15 mouse cellular contexts compared by ENCODE assay signal in genomic region chr3:130473211-130473768, GRCm38 (mm10).
DNase-seq lines count a peak whose midpoint lies in the region.
"Had no signal": no experiment of that assay in that cellular context is flagged by ENCODE, and none has a peak within 500 bp of the region (broad histone marks: within the 10 kb centered on the region; RNA-seq: fewer than 3 reads in every experiment).

No protein-coding gene starts in this region.

- DNase-seq in heart, adult 11 months = peak; percentile 51
- no peak for DNase-seq in heart, postnatal 25 days (ENCODE audit: low spot score)
- DNase-seq in urinary bladder, postnatal 36 days (ENCODE audit: low spot score in 2 of 2) = peak; percentile 32 to 44
- DNase-seq in urinary bladder, adult 2 months (ENCODE audit: low spot score) = no peak
- DNase-seq in lung, postnatal 14 days = peak; percentile 6
- DNase-seq in adrenal gland, adult 18-20 months (ENCODE audit: low spot score in 2 of 2) = no peak
- no peak for DNase-seq in thymus, postnatal 14 days
- DNase-seq: adrenal gland, postnatal 36 days; cerebellum, adult 18-20 months; cerebellum, postnatal 36 days; gastrocnemius, postnatal 36 days; kidney, adult 18-20 months; kidney, postnatal 10 days; right cerebral cortex, adult 18-20 months; thymus, postnatal 25 days had no signal

- intact Hi-C loops in heart, postnatal 25 days (cut with DNase I) = no loop called here

Comparison
In these comparisons a context has a peak if more than half of its experiments do, and no peak if none do; other contexts are left out.
1. DNase-seq: peak in heart, adult 11 months (single experiment), urinary bladder, postnatal 36 days (2 of 2) and lung, postnatal 14 days (single experiment); none in heart, postnatal 25 days (single experiment), urinary bladder, adult 2 months (single experiment), adrenal gland, adult 18-20 months (0 of 2) and thymus, postnatal 14 days (single experiment).